ENCODE assay signal across 26 mouse cellular contexts in the genomic region with DNA sequence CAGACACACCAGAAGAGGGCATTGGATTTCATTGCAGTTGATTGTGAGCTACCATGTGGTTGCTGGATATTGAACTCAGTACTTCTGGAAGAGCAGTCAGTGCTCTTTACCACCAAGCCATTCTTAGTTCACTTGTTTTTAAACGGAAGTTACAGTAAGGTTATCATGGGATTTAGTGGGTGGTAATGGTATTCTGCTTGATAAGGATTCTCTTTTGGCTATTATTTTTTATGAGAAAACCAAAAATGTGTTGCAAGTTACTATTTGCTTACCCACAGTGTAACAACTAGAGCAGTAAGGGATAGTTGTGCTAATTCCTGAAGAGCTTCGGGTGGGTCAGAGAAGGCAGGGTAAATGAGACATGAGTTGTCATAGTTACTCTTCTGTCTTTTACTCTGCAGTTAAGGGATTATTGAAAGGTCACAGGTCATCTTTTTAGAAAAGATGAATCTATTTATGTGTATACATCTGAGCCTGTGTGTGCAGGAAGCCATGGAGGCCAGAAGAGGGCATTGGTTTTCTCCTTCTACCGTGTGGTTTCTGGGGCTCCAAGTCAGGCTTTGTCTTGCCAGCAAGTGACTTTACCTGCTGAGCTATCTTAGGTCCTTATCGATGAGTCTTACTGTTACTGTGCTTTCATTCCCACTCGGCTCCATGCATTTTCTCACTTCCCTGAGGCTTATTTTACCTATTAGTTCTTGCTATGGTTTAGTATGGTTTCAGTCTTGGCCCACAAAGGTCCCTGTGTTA. TPM values are rescaled to one million over a fixed set of nuclear protein-coding genes. Genes with fewer than 3 reads are reported as not detected.
DNase-seq lines count a peak whose midpoint lies in the region; ATAC-seq and TF ChIP-seq lines count a peak whose summit lies in the region.
"Had no signal": no experiment of that assay in that cellular context is flagged by ENCODE, and none has a peak within 500 bp of the region (broad histone marks: within the 10 kb centered on the region; RNA-seq: fewer than 3 reads in every experiment).

No protein-coding gene starts in this region.

- H3K9ac ChIP-seq in lung, postnatal 0 days (replicated peaks; ENCODE audit: low read depth) = no peak overlapping the region
- no peak overlapping the region for H3K9ac ChIP-seq in CH12.LX (ENCODE audit: insufficient read depth, low read depth)
- H3K9ac ChIP-seq: embryonic facial prominence, embryonic 15.5 days; heart, embryonic 13.5 days; hindbrain, embryonic 13.5 days; limb, embryonic 13.5 days; liver, embryonic 12.5 days; lung, embryonic 14.5 days; neural tube, embryonic 13.5 days had no signal

- no peak for TF ChIP-seq EP300 in lung, postnatal 0 days (IDR thresholded peaks at IDR 0.05)
- no peak for TF ChIP-seq EP300 in CH12.LX (IDR thresholded peaks at IDR 0.05; ENCODE audit: low read length)

- peak; percentile 55 for DNase-seq in heart, adult 11 months
- DNase-seq in heart, postnatal 36 days = no peak
- no peak for DNase-seq in lung, postnatal 0 days (ENCODE audit: low spot score)
- no peak for DNase-seq in lung, postnatal 25 days (ENCODE audit: low spot score)
- no peak for DNase-seq in CH12.LX (ENCODE audit: extremely low read depth)
- peak; percentile 27 for DNase-seq in induced T-regulatory cell, adult 2 months (ENCODE audit: low read depth)
- DNase-seq in right cerebral cortex, adult 2 months (ENCODE audit: low spot score in 2 of 2) = no peak
- DNase-seq in right cerebral cortex, postnatal 25 days = no peak
- DNase-seq: adrenal gland, adult 8-10 months; cerebellum, adult 18-20 months; gastrocnemius, postnatal 10 days; heart, postnatal 14 days; kidney, postnatal 4 days; lung, embryonic 14.5 days; lung, postnatal 4 days; midbrain, embryonic 14.5 days had no signal

- peaks cover 3% of the 10 kb centered on the region; the same call in 1 of the 2 replicates for H3K79me2 ChIP-seq in CH12.LX (replicated peaks; ENCODE audit: control insufficient read depth, extremely low read depth, insufficient read depth, poor library complexity, severe bottlenecking)

- no peak overlapping the region for H3K4me3 ChIP-seq in lung, postnatal 0 days (ENCODE audit: low read depth, low read length)
- H3K4me3 ChIP-seq in CH12.LX (replicated peaks in 1 of 3; ENCODE audit: low read depth in 2 of 3, low read length in 2 of 3, poor library complexity in 1 of 3) = no peak overlapping the region
- H3K4me3 ChIP-seq: embryonic facial prominence, embryonic 15.5 days; heart, embryonic 13.5 days; hindbrain, embryonic 13.5 days; limb, embryonic 13.5 days; liver, embryonic 12.5 days; neural tube, embryonic 13.5 days had no signal

- no peaks in the 10 kb centered on the region for H3K9me3 ChIP-seq in lung, postnatal 0 days (ENCODE audit: low read length)
- no peaks in the 10 kb centered on the region for H3K9me3 ChIP-seq in CH12.LX (replicated peaks; ENCODE audit: low read length)
- H3K9me3 ChIP-seq: embryonic facial prominence, embryonic 15.5 days; G1E; heart, embryonic 13.5 days; hindbrain, embryonic 13.5 days; limb, embryonic 13.5 days; liver, embryonic 12.5 days; neural tube, embryonic 13.5 days had no signal

- TF ChIP-seq POLR2A in CH12.LX (IDR thresholded peaks at IDR 0.05; ENCODE audit: low read depth, low read length) = no peak

- H3K27ac ChIP-seq in lung, postnatal 0 days (ENCODE audit: low read length) = no peak overlapping the region
- H3K27ac ChIP-seq in CH12.LX (ENCODE audit: insufficient read depth, low read depth) = no peak overlapping the region
- H3K27ac ChIP-seq: embryonic facial prominence, embryonic 15.5 days; heart, embryonic 13.5 days; hindbrain, embryonic 13.5 days; limb, embryonic 13.5 days; liver, embryonic 12.5 days; neural tube, embryonic 13.5 days had no signal

- no peaks in the 10 kb centered on the region for H3K4me1 ChIP-seq in lung, postnatal 0 days (ENCODE audit: insufficient read depth, low read depth, low read length)
- peaks cover 6 to 21% of the 10 kb centered on the region in 2 experiments for H3K4me1 ChIP-seq in CH12.LX (ENCODE audit: control insufficient read depth in 1 of 2, insufficient read depth in 2 of 2)
- H3K4me1 ChIP-seq: embryonic facial prominence, embryonic 15.5 days; liver, embryonic 12.5 days had no signal

- dilution Hi-C loops in CH12.LX (cut with MboI; ENCODE audit: extremely low pct_ligation_motif_present, extremely low pct_unique_long_range_greater_than_20kb, low sequenced_read_pairs) = no loop called here

- no peak overlapping the region for H3K4me2 ChIP-seq in lung, postnatal 0 days (replicated peaks; ENCODE audit: low read depth, low read length)
- H3K4me2 ChIP-seq in CH12.LX (ENCODE audit: insufficient read depth, low read depth, poor library complexity, severe bottlenecking) = no peak overlapping the region
- H3K4me2 ChIP-seq: embryonic facial prominence, embryonic 15.5 days; heart, embryonic 13.5 days; hindbrain, embryonic 13.5 days; limb, embryonic 13.5 days; liver, embryonic 12.5 days; lung, embryonic 14.5 days; neural tube, embryonic 13.5 days had no signal

- intact Hi-C loops in heart, postnatal 36 days (cut with DNase I) = no loop called here

- H3K27me3 ChIP-seq in lung, postnatal 0 days (replicated peaks; ENCODE audit: insufficient read depth, low read length) = no peaks in the 10 kb centered on the region
- H3K27me3 ChIP-seq in CH12.LX (replicated peaks) = no peaks in the 10 kb centered on the region
- H3K27me3 ChIP-seq: embryonic facial prominence, embryonic 15.5 days; heart, embryonic 13.5 days; hindbrain, embryonic 13.5 days; limb, embryonic 13.5 days; liver, embryonic 12.5 days; neural tube, embryonic 13.5 days had no signal

- H3K36me3 ChIP-seq in lung, postnatal 0 days (ENCODE audit: insufficient read depth, low read length) = no peaks in the 10 kb centered on the region
- H3K36me3 ChIP-seq in CH12.LX (replicated peaks in 1 of 2; ENCODE audit: control insufficient read depth in 1 of 2, insufficient read depth in 1 of 2, low read length in 1 of 2) = no peaks in the 10 kb centered on the region
- H3K36me3 ChIP-seq: embryonic facial prominence, embryonic 15.5 days; G1E; heart, embryonic 13.5 days; hindbrain, embryonic 13.5 days; limb, embryonic 13.5 days; liver, embryonic 12.5 days; neural tube, embryonic 13.5 days had no signal

- no peak for ATAC-seq in lung, postnatal 0 days
- ATAC-seq: forebrain, embryonic 14.5 days; liver, embryonic 12.5 days had no signal

- TF ChIP-seq RAD21 in CH12.LX (IDR thresholded peaks at IDR 0.05; ENCODE audit: low read depth, low read length) = peak; percentile 30

- 83% methylated on average over 5 of the region's 5 CpGs for WGBS in lung, postnatal 0 days

- TF ChIP-seq CTCF in lung, postnatal 0 days (IDR thresholded peaks at IDR 0.05) = peak; percentile 32; the same call in 1 of the 2 replicates
- peak in 1 of 2 experiments; percentile 49; a peak in 2 of 4 replicates for TF ChIP-seq CTCF in CH12.LX (conservative IDR thresholded peaks at IDR 0.05 in 1 of 2, IDR thresholded peaks at IDR 0.05 in 1 of 2; ENCODE audit: low read depth in 2 of 2, low read length in 2 of 2)

- in situ Hi-C loops in CH12.LX (cut with MboI; ENCODE audit: low pct_ligation_motif_present, low pct_unique_long_range_greater_than_20kb, low sequenced_read_pairs) = no loop called here

TF ChIP-seq in CH12.LX, 34 proteins besides CTCF, POLR2A, EP300 and RAD21:
- TF ChIP-seq MAZ (IDR thresholded peaks at IDR 0.05; ENCODE audit: low read depth, low read length) = no peak
- no peak for TF ChIP-seq CHD2 (IDR thresholded peaks at IDR 0.05; ENCODE audit: low read length)
- no peak for TF ChIP-seq MEF2A (IDR thresholded peaks at IDR 0.05; ENCODE audit: borderline replicate concordance, low read depth, low read length)
- TF ChIP-seq SMC3 (IDR thresholded peaks at IDR 0.05; ENCODE audit: low read depth, low read length) = peak; percentile 32; the same call in 1 of the 2 replicates

RNA-seq across cellular contexts. Expression of gene Ubtd2, which starts 20.5 kb away (rescaled TPM):
- 1 to 10 TPM; 4.7 to 7.0 TPM for total RNA-seq in heart, postnatal 36 days (2021)
- 23.7 and 25.1 TPM in 2 replicates for polyA plus RNA-seq in lung, postnatal 0 days (2015; fragmentation: Nextera tagmentation; extraction: Ambion mirVana)
- total RNA-seq in CH12.LX (2012; rRNA removed) (10.3 and 13.4 TPM in 2 replicates), CH12.LX (2014; rRNA removed) (17.8 and 21.4 TPM in 2 replicates)
- polyA plus RNA-seq in CH12.LX (2012; ENCODE audit: insufficient read length, low read depth) = 17.4 and 18.2 TPM in 2 replicates

RNA-seq across cellular contexts. Expression of gene Efcab9, which starts 56.2 kb away (rescaled TPM):
- under 1 TPM in 1 of 2 experiments, not detected in 1; 0.41 TPM for total RNA-seq in heart, postnatal 36 days (2021)
- polyA plus RNA-seq in lung, postnatal 0 days (2015; fragmentation: Nextera tagmentation; extraction: Ambion mirVana) = 0.18 and 0.30 TPM in 2 replicates
- total RNA-seq in CH12.LX (2012; rRNA removed) (0.25 TPM in 1 of 2 replicates, not detected in the other), CH12.LX (2014; rRNA removed) (not detected in 2 replicates)
- polyA plus RNA-seq in CH12.LX (2012; ENCODE audit: insufficient read length, low read depth) = 1.1 and 1.5 TPM in 2 replicates
- total RNA-seq: granulocyte monocyte progenitor cell, adult 5-6 weeks; megakaryocyte-erythroid progenitor cell, adult 5-6 weeks had no signal
- polyA plus RNA-seq: embryonic facial prominence, embryonic 15.5 days; forebrain, embryonic 14.5 days; G1E; hindbrain, embryonic 13.5 days; midbrain, embryonic 14.5 days had no signal

RNA-seq across cellular contexts. Expression of gene Stk10, which starts 57.4 kb away (rescaled TPM):
- total RNA-seq in heart, postnatal 36 days (2021) = 1 to 10 TPM; 8.9 to 9.7 TPM
- 1.9 and 2.4 TPM in 2 replicates for polyA plus RNA-seq in lung, postnatal 0 days (2015; fragmentation: Nextera tagmentation; extraction: Ambion mirVana)
- total RNA-seq in CH12.LX (2012; rRNA removed) = 18.6 and 23.2 TPM in 2 replicates
- total RNA-seq in CH12.LX (2014; rRNA removed) = 19.2 and 20.0 TPM in 2 replicates
- polyA plus RNA-seq in CH12.LX (2012; ENCODE audit: insufficient read length, low read depth) = 37.4 and 40.3 TPM in 2 replicates

Comparison
In these comparisons a context has a peak if more than half of its experiments do, and no peak if none do; other contexts are left out.
1. DNase-seq: peak in heart, adult 11 months (single experiment) and induced T-regulatory cell, adult 2 months (single experiment); none in heart, postnatal 36 days (0 of 2), lung, postnatal 0 days (single experiment), lung, postnatal 25 days (single experiment), CH12.LX (single experiment), right cerebral cortex, adult 2 months (0 of 2) and right cerebral cortex, postnatal 25 days (single experiment).